Mouse (Mus musculus) MEL (cell line): Measurements from ENCODE around the gene Pitpnm3. TPM values are rescaled to one million over a fixed set of nuclear protein-coding genes. Genes with fewer than 3 reads are reported as not detected.

ENCODE experiments used
- DNase-seq: peaks from one replicate; pipeline ENCODE4 v3.0.0; 2011; ENCODE audit warnings: low read depth, low spot score
- H3K27ac ChIP-seq: 2 replicates; pipeline ENCODE4 v1.5.1; 2012; ENCODE audit warnings: low read depth, mild to moderate bottlenecking, control low read depth, low read length, moderate library complexity; ENCODE audit not compliant: control insufficient read depth
- H3K27me3 ChIP-seq, 2 experiments: fragments of 150-350 bp in 1 of 2; sonication (generic) in 1 of 2; 2 replicates each; pipeline ENCODE4 v1.6.1; 2012; ENCODE audit warnings: low read length in 2 of 2, mild to moderate bottlenecking in 2 of 2, improper control_type of control experiment in 1 of 2, moderate library complexity in 1 of 2; ENCODE audit not compliant: insufficient read depth in 2 of 2, control insufficient read depth in 1 of 2
- H3K36me3 ChIP-seq, 2 experiments: 2 replicates each; pipeline ENCODE4 v1.6.1; 2012 to 2014; ENCODE audit warnings: low read length in 2 of 2, improper control_type of control experiment in 1 of 2, inconsistent platforms in 1 of 2, mild to moderate bottlenecking in 1 of 2; ENCODE audit not compliant: insufficient read depth in 2 of 2, control insufficient read depth in 1 of 2
- H3K4me1 ChIP-seq, 2 experiments: fragments of 150-350 bp in 1 of 2; sonication (generic) in 1 of 2; 2 replicates each; pipeline ENCODE4 v1.6.1; 2012; ENCODE audit warnings: low read length in 2 of 2, improper control_type of control experiment in 1 of 2, mild to moderate bottlenecking in 1 of 2; ENCODE audit not compliant: insufficient read depth in 2 of 2, control insufficient read depth in 1 of 2
- H3K4me3 ChIP-seq, 2 experiments: fragments of 150-350 bp in 1 of 2; sonication (generic) in 1 of 2; 2 replicates each; pipeline ENCODE4 v1.5.1; 2012; ENCODE audit warnings: low read depth in 2 of 2, low read length in 2 of 2, mild to moderate bottlenecking in 2 of 2, moderate library complexity in 2 of 2, control low read depth in 1 of 2, improper control_type of control experiment in 1 of 2; ENCODE audit not compliant: control insufficient read depth in 1 of 2, insufficient read depth in 1 of 2
- H3K79me2 ChIP-seq: 2 replicates; pipeline ENCODE4 v1.6.1; 2012; ENCODE audit warnings: mild to moderate bottlenecking, low read length, moderate library complexity; ENCODE audit not compliant: control insufficient read depth, poor library complexity, insufficient read depth
- H3K9ac ChIP-seq: 2 replicates; pipeline ENCODE4 v1.6.1; 2012; ENCODE audit warnings: low read depth, mild to moderate bottlenecking, control low read depth, low read length, moderate library complexity; ENCODE audit not compliant: control insufficient read depth, poor library complexity, severe bottlenecking
- H3K9me3 ChIP-seq: fragments of 150-350 bp; sonication (generic); replicated peaks from 2 replicates; pipeline ENCODE4 v1.6.1; 2012; ENCODE audit warnings: mild to moderate bottlenecking, low read length, improper control_type of control experiment, moderate library complexity; ENCODE audit not compliant: insufficient read depth
- CHD1 ChIP-seq: IDR thresholded peaks from 2 replicates; pipeline ENCODE4 v1.6.1; 2012; ENCODE audit warnings: low read depth, mild to moderate bottlenecking, inconsistent platforms, low read length, improper control_type of control experiment
- E2F4 ChIP-seq: IDR thresholded peaks from 2 replicates; pipeline ENCODE4 v1.6.1; 2011; ENCODE audit warnings: low read depth, low read length, improper control_type of control experiment, borderline replicate concordance
- ETS1 ChIP-seq: IDR thresholded peaks from 2 replicates; pipeline ENCODE4 v1.6.1; 2012; ENCODE audit warnings: low read depth, mild to moderate bottlenecking, inconsistent platforms, low read length, improper control_type of control experiment, moderate library complexity
- GABPA ChIP-seq: IDR thresholded peaks from 2 replicates; pipeline ENCODE4 v1.6.1; 2012; ENCODE audit warnings: low read depth, mild to moderate bottlenecking, inconsistent platforms, low read length, improper control_type of control experiment, moderate library complexity
- GATA1 ChIP-seq: IDR thresholded peaks from 2 replicates; pipeline ENCODE4 v1.6.1; 2011; ENCODE audit warnings: low read depth, low read length, improper control_type of control experiment
- JUND ChIP-seq: IDR thresholded peaks from 2 replicates; pipeline ENCODE4 v1.6.1; 2011; ENCODE audit warnings: low read depth, mild to moderate bottlenecking, improper control_type of control experiment, low read length
- MAX ChIP-seq: IDR thresholded peaks from 2 replicates; pipeline ENCODE4 v1.6.1; 2011; ENCODE audit warnings: low read length, improper control_type of control experiment
- MEF2A ChIP-seq: IDR thresholded peaks from 2 replicates; pipeline ENCODE4 v1.6.1; 2014; ENCODE audit warnings: low read depth, mild to moderate bottlenecking, inconsistent platforms, low read length, improper control_type of control experiment; ENCODE audit not compliant: poor library complexity, insufficient replicate concordance, severe bottlenecking; ENCODE audit errors: extremely low read depth
- MXI1 ChIP-seq: IDR thresholded peaks from 2 replicates; pipeline ENCODE4 v1.6.1; 2011; ENCODE audit warnings: mild to moderate bottlenecking, low read depth, low read length, improper control_type of control experiment
- MYB ChIP-seq: IDR thresholded peaks from 2 replicates; pipeline ENCODE4 v1.6.1; 2011; ENCODE audit warnings: mild to moderate bottlenecking, low read depth, low read length, improper control_type of control experiment
- MYC ChIP-seq: IDR thresholded peaks from 2 replicates; pipeline ENCODE4 v1.6.1; 2011; ENCODE audit warnings: low read depth, mild to moderate bottlenecking, low read length, improper control_type of control experiment, moderate library complexity
- NRF1 ChIP-seq: IDR thresholded peaks from 2 replicates; pipeline ENCODE4 v1.6.1; 2014; ENCODE audit warnings: low read depth, mild to moderate bottlenecking, inconsistent platforms, low read length, improper control_type of control experiment, moderate library complexity; ENCODE audit not compliant: poor library complexity, insufficient read depth, severe bottlenecking
- POLR2AphosphoS2 ChIP-seq: IDR thresholded peaks from 2 replicates; pipeline ENCODE4 v1.6.1; 2011; ENCODE audit warnings: low read length, improper control_type of control experiment
- RAD21 ChIP-seq: IDR thresholded peaks from 2 replicates; pipeline ENCODE4 v1.6.1; 2011; ENCODE audit warnings: mild to moderate bottlenecking, low read depth, low read length, improper control_type of control experiment
- SIN3A ChIP-seq: IDR thresholded peaks from 2 replicates; pipeline ENCODE4 v1.6.1; 2012; ENCODE audit warnings: low read length, improper control_type of control experiment, inconsistent platforms
- TAL1 ChIP-seq: IDR thresholded peaks from 2 replicates; pipeline ENCODE4 v1.6.1; 2012; ENCODE audit warnings: mild to moderate bottlenecking, inconsistent platforms, low read length, moderate library complexity, mixed read lengths
- TBP ChIP-seq: IDR thresholded peaks from 2 replicates; pipeline ENCODE4 v1.8.0; 2011; ENCODE audit warnings: low read depth, low read length, improper control_type of control experiment
- UBTF ChIP-seq: IDR thresholded peaks from 2 replicates; pipeline ENCODE4 v1.6.1; 2012; ENCODE audit warnings: low read depth, mild to moderate bottlenecking, inconsistent platforms, low read length, improper control_type of control experiment, moderate library complexity, borderline replicate concordance; ENCODE audit not compliant: insufficient read depth
- USF1 ChIP-seq: IDR thresholded peaks from 2 replicates; pipeline ENCODE4 v1.6.1; 2014; ENCODE audit warnings: low read depth, mild to moderate bottlenecking, inconsistent platforms, low read length, improper control_type of control experiment, moderate library complexity
- ZMIZ1 ChIP-seq: IDR thresholded peaks from 2 replicates; pipeline ENCODE4 v1.6.1; 2012; ENCODE audit warnings: low read depth, mild to moderate bottlenecking, inconsistent platforms, low read length, improper control_type of control experiment, moderate library complexity
- polyA plus RNA-seq, 2 experiments: library from polyadenylated mRNA; stranded (reverse) in 1 of 2; unstranded in 1 of 2; fragments of >175 nt in 1 of 2; fragments of >200 nt in 1 of 2; gene quantifications; 2 replicates each; pipeline versions ENCODE4 v1.2.1 to v1.2.4; 2012; ENCODE audit warnings: low replicate concordance in 2 of 2, low read depth in 1 of 2; ENCODE audit not compliant: insufficient read length in 2 of 2, insufficient read depth in 1 of 2, missing spikeins in 1 of 2
- total RNA-seq: library from RNA; depleted of rRNA; stranded (reverse); fragments of 300-350 nt; gene quantifications from 2 replicates; pipeline ENCODE4 v1.2.3, GENCODE M21; 2012

Pitpnm3 gene
- total and polyA plus RNA-seq, 3 experiments = 0.24 TPM; not detected in 2

DNA sequence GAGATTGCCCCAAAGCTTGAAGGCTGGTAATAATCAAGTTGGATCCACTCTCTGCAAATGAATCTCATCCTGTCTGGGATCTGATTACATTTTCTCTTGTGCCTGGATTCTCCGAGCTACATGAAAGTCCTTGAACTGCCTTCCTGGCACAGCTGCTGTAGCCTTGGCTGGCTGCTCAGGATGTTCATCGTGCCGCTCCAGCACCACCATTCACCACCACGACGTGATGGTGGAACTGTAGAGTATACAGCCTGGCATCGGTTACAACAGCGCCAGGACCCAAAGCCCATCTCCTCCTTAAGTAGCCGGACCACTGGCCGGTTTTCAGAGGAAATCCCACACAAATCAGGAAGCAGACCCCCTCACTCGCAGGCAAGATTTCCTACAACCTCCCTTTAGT lies 2.5 kb downstream of the Pitpnm3 start:
- no peak overlapping the region for H3K4me3 ChIP-seq
- no peaks in the 10 kb centered on the region for H3K9me3 ChIP-seq
- H3K79me2 ChIP-seq = no peaks in the 10 kb centered on the region
- TF ChIP-seq POLR2AphosphoS2 = no peak
- no peak for TF ChIP-seq GATA1
- no peak for TF ChIP-seq E2F4
- no peak for TF ChIP-seq MEF2A
- TF ChIP-seq TBP = no peak
- no peak for TF ChIP-seq MYC
- TF ChIP-seq ZMIZ1 = no peak
- TF ChIP-seq MXI1 = no peak
- TF ChIP-seq ETS1 = no peak
- no peak for TF ChIP-seq JUND
- no peak for TF ChIP-seq CHD1
- no peak for TF ChIP-seq MAX
- no peak for TF ChIP-seq SIN3A
- no peak for TF ChIP-seq MYB
- no peak for TF ChIP-seq GABPA
- no peak for TF ChIP-seq RAD21
- TF ChIP-seq UBTF = no peak
- TF ChIP-seq TAL1 = no peak
- H3K27ac ChIP-seq = no peak overlapping the region
- DNase-seq = no peak
- H3K27me3 ChIP-seq = no peaks in the 10 kb centered on the region
- H3K9ac ChIP-seq = no peak overlapping the region
- H3K36me3 ChIP-seq = no peaks in the 10 kb centered on the region
- H3K4me1 ChIP-seq = no peaks in the 10 kb centered on the region

- no peak overlapping the region for H3K4me3 ChIP-seq
- no peak for DNase-seq
- H3K27me3 ChIP-seq = no peaks in the 10 kb centered on the region
- H3K36me3 ChIP-seq = no peaks in the 10 kb centered on the region
- H3K9ac ChIP-seq = no peak overlapping the region
- H3K27ac ChIP-seq = no peak overlapping the region
- H3K4me1 ChIP-seq = no peaks in the 10 kb centered on the region
- H3K9me3 ChIP-seq = no peaks in the 10 kb centered on the region
- TF ChIP-seq MXI1 (no peak), USF1 (no peak), NRF1 (no peak), GATA1 (no peak), RAD21 (no peak), CHD1 (no peak)
- H3K79me2 ChIP-seq = no peaks in the 10 kb centered on the region
Observed at GRCm38 (mm10) chr11:72132266-72132665, 3.3 kb downstream of the Pitpnm3 start.
